Mouse (Mus musculus) spleen, postnatal 4 days (tissue): ENCODE measurements around the gene Cd63.

ENCODE experiments used
- DNase-seq, 2 experiments: peaks; one replicate each; pipeline ENCODE4 v3.0.0; 2022; ENCODE audit warnings: low spot score in 2 of 2

Gene Cd63

DNA sequence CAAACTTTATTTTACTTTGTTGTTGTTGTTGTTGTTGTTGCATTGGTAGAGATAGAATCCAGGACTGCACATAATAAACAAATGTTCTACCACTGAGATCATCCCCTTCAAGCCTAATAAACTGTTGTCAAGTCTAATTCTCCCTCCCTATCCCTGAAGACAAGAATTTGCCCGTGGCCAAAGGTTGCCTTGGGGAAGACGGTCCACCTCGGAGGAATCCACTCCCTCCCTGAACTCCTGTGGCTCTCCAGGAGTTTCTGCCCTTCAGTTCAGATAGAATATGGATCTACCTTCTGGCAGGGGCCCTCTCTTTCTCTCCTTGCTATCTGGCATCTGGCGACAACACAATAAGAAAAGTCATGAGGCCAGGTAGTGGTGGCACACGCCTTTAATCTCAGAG is 4.0 kb downstream of the Cd63 start:
- no peak for DNase-seq

- no peak for DNase-seq
Observed at GRCm38 (mm10) chr10:128908778-128909448, 8.1 kb downstream of the Cd63 start.

DNA sequence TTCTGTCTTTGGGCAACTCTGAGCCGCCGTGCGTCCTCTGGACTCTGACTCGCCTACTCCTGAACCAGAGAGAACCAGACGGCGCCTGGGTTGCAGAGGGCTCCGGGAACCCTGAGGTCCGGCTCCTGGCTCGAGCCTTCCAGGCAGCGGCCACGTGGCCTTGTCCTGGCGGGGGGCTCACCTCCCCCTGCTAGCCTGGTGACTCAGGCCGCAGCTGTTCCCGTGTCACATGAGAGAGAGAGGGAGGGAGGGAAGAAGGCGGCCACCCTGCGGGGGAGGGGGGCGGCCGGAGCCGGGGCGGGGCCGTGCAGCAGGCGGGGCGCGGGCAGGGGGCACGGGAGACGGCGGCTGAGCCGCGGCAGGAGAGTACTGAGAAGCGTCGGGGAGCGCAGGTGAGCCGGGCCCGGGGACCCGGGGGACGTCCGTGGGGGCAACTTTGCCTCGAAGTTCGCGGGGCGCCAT is 8.8 kb downstream of the Cd63 start:
- DNase-seq = peak in 1 of 2 experiments; percentile 35

DNA sequence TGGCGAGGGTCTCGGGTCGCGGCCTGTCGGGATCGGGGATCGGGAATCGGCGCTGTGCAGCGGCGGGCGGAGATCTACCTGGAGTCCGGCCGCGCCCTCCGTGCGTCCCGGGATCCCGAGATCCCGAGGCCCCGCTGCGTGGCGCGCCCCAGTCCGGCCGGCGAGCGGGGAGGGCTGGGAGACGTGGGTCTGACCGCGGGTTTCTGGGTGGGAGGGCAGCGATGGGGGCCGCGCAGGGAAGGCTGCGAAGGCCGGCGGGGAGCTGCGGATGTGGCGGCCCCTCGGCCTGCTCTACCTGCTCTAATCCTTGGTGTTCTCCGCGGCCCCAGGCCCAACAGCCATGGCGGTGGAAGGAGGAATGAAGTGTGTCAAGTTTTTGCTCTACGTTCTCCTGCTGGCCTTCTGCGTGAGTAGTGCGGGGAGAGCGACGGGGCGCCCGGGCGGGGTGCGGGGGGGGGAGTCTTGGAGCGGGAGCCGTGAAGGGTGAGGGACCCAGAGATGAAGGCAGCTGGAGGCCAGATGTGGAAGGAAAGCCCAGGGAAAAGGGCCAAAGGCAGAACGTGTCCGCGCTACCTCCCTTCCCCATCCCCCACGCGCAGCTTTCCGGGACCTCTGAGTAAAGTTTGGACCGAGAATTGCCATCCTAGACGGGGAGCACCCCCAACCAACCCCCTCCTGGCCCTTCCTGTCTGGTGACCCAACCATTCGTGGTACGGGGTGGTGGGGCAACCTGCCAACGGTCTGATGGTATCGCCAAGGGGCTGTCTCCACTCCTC is 9.5 kb downstream of the Cd63 start:
- no peak for DNase-seq

GRCm38 (mm10) chr10:128911430-128911829 is 10.6 kb downstream of the Cd63 start:
- DNase-seq = no peak

- no peak for DNase-seq
Observed at GRCm38 (mm10) chr10:128912268-128912667, 11.5 kb downstream of the Cd63 start.

DNA sequence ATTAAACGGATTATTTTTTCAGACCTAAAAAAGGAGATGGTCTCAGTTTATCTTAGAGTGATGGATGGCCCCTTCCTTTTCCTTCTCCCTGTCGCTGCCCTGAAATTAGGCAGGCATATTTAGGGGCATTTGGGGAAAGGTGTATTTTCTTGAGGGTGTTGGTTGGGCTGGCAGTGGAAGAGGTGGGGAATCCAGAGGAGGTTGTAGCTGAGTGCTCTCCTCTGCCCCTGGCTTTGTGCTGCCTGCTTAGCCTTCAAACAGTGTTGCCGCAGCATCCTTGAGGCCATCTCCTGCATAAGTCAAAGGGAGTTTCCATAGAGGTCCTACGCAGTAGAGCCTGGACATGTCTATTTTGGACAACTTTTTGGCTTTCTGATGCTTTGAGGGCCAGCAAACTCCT is 12.0 kb downstream of the Cd63 start:
- no peak for DNase-seq

- peak; percentile 79 to 93 for DNase-seq
Observed at GRCm38 (mm10) chr10:128913219-128913618, 12.4 kb downstream of the Cd63 start.

- DNase-seq = no peak
Observed at GRCm38 (mm10) chr10:128913696-128914095, 12.9 kb downstream of the Cd63 start.

GRCm38 (mm10) chr10:128915550-128915949 is 14.8 kb downstream of the Cd63 start:
- DNase-seq = no peak

DNA sequence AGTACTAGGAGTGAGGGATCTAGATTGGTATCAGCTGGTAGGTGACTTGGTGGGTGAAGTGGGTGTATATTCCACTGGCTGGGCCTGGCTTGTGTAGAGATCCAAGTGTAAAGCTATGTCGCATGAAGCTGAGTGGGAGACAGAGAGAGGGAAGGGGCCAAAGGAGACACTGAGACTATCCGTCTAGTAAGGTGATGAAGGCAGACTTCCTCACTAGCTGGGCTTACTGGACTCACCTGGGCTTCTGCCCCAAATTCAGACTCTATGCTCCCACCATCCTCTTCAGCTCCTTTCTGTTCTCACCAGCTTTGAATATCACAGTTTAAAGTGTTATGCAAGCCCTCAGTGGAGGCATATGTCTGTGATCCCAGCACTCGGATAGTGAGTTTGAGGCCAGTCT is 15.9 kb downstream of the Cd63 start:
- DNase-seq = no peak

GRCm38 (mm10) chr10:128917400-128917799 is 16.6 kb downstream of the Cd63 start:
- DNase-seq = no peak

- no peak for DNase-seq
Observed at GRCm38 (mm10) chr10:128918246-128918645, 17.5 kb downstream of the Cd63 start.

DNA sequence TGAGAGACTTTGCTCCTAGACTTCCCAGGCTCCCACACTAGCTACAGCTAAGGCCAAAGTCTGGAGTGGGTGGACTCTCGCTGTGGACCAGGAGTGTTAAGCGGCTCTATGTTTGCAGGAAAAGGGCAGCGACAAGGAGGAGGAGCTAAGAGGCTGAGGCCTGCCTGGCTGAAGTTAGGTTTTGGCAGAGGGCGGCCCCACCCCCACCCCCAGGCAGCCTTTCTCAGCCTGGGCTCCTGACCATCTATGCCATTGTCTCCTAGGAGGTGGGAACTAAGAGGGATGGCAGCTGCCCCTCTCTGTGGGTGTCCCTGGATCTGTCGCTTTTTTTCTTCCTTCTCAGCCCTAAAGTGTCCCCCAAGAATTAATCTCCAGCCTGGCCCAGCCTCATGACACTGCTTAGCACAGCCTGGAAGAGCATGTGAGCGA is 18.4 kb downstream of the Cd63 start:
- DNase-seq = no peak

DNA sequence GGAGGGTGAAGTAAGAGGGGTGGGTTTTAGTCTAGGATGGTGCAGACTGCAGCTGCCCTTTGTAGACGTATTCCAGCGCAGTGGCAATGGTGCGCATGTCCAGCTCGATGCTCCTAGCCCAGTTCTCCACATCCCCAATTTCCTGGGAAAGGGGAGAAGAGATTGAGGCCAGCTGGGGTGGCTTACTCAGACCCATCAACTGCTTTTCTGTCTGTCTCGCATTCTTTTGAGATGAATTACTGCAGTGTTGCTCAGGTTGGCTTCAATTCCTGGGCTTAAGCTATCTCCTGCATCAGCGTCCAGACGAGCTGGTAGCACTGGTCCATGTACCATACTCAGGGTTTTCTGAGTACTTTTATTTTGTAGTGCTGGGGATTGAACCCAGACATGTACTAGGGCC is 19.2 kb downstream of the Cd63 start:
- no peak for DNase-seq

DNA sequence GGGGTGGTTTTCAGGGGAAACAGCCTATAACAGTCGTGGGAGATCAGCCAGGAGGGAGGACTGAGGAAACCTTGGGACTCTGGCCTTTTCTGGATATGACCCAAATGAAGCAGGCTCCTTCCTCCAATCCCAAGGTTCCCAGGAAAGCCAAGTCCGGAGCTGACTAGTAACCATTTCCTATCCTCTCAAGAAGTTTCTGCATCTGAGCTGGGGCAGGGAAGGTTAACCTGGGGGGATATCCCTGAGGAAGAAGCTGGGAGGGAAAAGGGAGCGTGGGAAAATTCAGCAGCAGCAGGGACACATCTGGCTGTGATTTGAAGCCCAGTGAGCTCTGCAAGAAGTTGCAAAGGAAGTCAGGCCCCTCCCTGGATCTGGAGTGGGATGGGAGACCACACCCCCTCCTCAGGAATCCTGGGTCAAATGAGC is 20.0 kb downstream of the Cd63 start:
- DNase-seq = no peak

GRCm38 (mm10) chr10:128921251-128921650 is 20.5 kb downstream of the Cd63 start:
- no peak for DNase-seq

DNA sequence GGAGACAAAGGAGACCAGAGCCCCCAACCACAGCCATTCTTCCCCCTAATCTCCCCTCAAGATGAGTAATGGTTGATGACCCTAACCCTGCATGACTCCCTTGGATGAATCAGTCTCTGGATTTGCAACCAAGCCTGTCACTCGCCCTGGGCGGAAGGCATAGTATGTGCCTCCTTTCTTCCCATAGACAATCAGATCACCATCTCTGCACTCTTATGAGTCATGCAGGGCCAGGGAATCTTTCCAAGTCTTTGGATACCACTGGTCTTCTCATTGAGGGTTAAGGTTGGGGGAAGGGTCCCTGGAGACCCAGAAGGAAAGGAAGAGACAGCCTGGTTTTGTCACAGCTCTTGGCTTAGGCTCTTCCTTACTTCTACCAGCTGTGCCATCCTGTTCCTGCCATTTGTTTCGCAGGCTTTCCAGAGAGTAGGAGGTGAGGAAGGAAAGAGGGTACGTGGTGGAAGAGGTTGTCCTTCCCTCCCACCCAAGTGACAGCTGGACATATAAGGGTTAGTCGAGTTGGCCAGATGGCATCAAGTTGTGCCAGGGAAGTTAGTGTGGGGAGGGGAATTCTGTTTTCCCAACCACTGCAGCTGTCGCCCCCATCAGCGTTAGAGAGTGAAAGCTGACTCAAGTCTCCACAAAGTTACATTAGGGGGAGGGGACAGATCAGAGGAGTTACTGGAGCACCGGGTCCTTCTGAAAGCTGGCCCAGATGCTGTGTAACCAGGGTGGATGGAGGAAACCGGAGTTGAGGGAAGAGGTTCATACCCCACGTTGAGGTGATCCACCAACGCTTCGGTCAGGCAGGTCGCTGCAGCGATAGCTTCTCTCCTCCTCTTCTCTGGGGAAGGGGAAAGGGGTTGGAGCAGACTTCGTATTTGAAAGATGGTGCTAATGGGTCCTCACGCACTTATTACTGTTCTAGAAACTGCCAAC is 21.4 kb downstream of the Cd63 start:
- DNase-seq = no peak

DNA sequence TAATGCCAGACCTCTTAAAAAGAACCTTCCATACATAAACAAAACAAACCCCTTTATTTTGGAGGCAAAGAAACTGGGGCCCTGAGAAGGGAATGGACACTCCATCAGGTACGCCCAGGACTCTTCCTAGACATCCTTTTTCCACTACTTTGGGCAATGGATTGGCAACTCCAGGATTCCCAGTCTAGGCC is 21.9 kb downstream of the Cd63 start, which contains the start of gene Rdh5:
Rdh5 (minus strand) TSS at position 67 of the 191 bp plus-strand sequence.
- DNase-seq = no peak

DNA sequence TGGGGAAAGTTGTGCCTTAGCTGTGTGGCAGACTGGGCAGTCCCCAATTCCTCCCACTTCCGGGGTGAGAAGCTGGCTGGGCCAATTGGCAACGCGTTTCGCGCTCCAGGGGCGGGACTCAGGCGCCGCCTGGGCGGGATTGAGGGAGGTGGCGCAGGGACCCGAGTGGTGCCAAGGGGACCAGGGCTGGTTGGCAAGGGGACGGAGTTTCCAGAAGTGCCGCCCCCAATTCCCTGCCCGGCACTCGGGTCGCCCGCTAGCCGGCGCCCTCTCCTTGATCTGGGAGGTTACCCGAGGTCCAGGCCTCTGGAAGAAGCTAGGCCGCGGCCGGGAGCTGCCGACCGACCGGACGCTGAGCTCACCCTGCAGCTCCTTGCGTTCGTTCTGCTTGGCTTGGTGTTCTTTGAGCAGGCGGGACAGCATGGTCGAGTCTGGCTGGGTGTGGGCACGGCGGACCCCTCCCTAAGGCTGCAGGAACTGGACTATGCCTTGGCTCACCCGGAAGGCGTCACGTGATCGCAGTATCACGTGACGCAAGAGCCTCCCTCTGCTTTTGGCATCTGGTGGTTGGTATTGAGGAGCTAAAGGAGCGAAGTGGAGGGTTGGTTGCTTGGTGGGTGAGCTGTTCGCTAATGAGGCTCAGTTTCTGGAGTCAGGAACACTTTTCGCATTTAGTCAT is 22.4 kb downstream of the Cd63 start:
- peak; percentile 92 to 96 for DNase-seq

DNA sequence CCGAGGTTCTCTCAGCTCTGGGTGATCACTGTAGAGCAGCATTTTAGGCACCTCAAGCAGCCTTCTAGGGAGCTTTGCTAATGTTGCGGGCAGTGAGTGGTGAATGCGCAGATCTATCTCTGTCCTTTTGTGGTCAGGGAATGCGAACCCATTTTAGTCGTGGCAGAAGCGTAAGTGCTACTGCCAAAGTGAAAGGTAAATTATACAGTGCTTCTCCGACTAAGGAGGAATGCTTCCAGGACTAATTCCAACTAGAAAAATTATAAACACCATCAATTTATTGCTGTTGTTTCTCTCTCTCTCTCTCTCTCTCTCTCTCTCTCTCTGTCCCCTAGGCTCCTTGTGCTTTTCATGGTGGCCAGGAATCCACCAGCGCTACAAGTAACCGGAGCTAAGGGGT is 23.1 kb downstream of the Cd63 start, which contains the start of gene Bloc1s1:
Bloc1s1 (minus strand) TSS at position 101 of the 400 bp plus-strand sequence.
- no peak for DNase-seq

- no peak for DNase-seq
Observed at GRCm38 (mm10) chr10:128928356-128928755, 27.6 kb downstream of the Cd63 start.
